ENCODE assay signal across 9 mouse cellular contexts in the genomic region with DNA sequence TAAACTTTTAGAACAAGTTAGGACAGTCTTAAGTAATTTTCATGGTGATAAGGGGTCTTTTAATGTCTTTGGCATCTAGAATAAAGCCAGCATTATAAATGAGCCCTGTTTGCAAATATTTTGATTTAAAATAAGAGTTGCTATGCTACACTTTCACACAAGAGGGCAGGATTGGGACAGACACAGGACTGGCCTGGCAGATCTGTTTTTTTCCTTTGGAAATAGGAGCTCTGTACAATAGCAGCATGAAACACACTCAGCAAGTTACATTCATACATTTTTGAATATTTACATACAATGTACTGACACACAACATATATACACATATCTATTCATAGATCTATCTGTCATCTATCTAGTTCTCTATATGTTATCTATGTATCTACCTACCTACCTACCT. TPM values are rescaled to one million over a fixed set of nuclear protein-coding genes. Genes with fewer than 3 reads are reported as not detected.
DNase-seq lines count a peak whose midpoint lies in the region; ATAC-seq and TF ChIP-seq lines count a peak whose summit lies in the region.
"Had no signal": no experiment of that assay in that cellular context is flagged by ENCODE, and none has a peak within 500 bp of the region (broad histone marks: within the 10 kb centered on the region; RNA-seq: fewer than 3 reads in every experiment).

No protein-coding gene starts in this region.

- H3K9me3 ChIP-seq in midbrain, embryonic 16.5 days (replicated peaks; ENCODE audit: control insufficient read depth, low read length, poor library complexity, severe bottlenecking), result no peaks in the 10 kb centered on the region
- no peaks in the 10 kb centered on the region for H3K9me3 ChIP-seq in intestine, embryonic 16.5 days (ENCODE audit: control insufficient read depth, low read length)
- H3K9me3 ChIP-seq: limb, embryonic 12.5 days had no signal

- intact Hi-C loops in gastrocnemius, postnatal 14 days (cut with DNase I; ENCODE audit: low total_unique reads), result no loop called here

- peak; percentile 79 for TF ChIP-seq CTCF in layer of hippocampus, adult 2 months (conservative IDR thresholded peaks at IDR 0.05)
- peak; percentile 53 for TF ChIP-seq CTCF in cortical plate, adult 2 months (IDR thresholded peaks at IDR 0.05; ENCODE audit: extremely low read depth, insufficient read depth, low read length)

- peak in 1 of 2 experiments; percentile 27 for DNase-seq in layer of hippocampus, adult 2 months (ENCODE audit: low spot score in 2 of 2)
- DNase-seq in layer of hippocampus, adult 9-11 months, result no peak
- peak; percentile 6 for DNase-seq in MN1 (ENCODE audit: low spot score)
- DNase-seq in gastrocnemius, postnatal 14 days, result no peak
- DNase-seq: thymus, adult 18-20 months had no signal

- no peak overlapping the region for H3K9ac ChIP-seq in midbrain, embryonic 16.5 days (ENCODE audit: low read depth, low read length)
- no peak overlapping the region for H3K9ac ChIP-seq in intestine, embryonic 16.5 days (ENCODE audit: low read depth, low read length)
- H3K9ac ChIP-seq: limb, embryonic 12.5 days had no signal

- H3K27ac ChIP-seq in layer of hippocampus, adult 2 months, result no peak overlapping the region
- no peak overlapping the region for H3K27ac ChIP-seq in cortical plate, adult 2 months (ENCODE audit: insufficient read depth, low read length)
- no peak overlapping the region for H3K27ac ChIP-seq in midbrain, embryonic 16.5 days (ENCODE audit: low read length)
- no peak overlapping the region for H3K27ac ChIP-seq in intestine, embryonic 16.5 days (ENCODE audit: low read length)
- H3K27ac ChIP-seq: limb, embryonic 12.5 days had no signal

- no peak overlapping the region for H3K4me3 ChIP-seq in layer of hippocampus, adult 2 months
- no peak overlapping the region for H3K4me3 ChIP-seq in cortical plate, adult 2 months (ENCODE audit: insufficient read depth, low read length)
- H3K4me3 ChIP-seq in midbrain, embryonic 16.5 days (ENCODE audit: low read depth, low read length), result no peak overlapping the region
- H3K4me3 ChIP-seq in intestine, embryonic 16.5 days (ENCODE audit: low read length), result no peak overlapping the region
- H3K4me3 ChIP-seq: limb, embryonic 12.5 days had no signal

- H3K4me2 ChIP-seq in midbrain, embryonic 16.5 days (ENCODE audit: low read length), result no peak overlapping the region
- no peak overlapping the region for H3K4me2 ChIP-seq in intestine, embryonic 16.5 days (ENCODE audit: low read depth, low read length)
- H3K4me2 ChIP-seq: limb, embryonic 12.5 days had no signal

- no peak for TF ChIP-seq POLR2A in cortical plate, adult 2 months (IDR thresholded peaks at IDR 0.05; ENCODE audit: extremely low read depth, insufficient read depth, low read length)

- no peaks in the 10 kb centered on the region for H3K27me3 ChIP-seq in midbrain, embryonic 16.5 days (ENCODE audit: control insufficient read depth, insufficient read depth, low read depth, low read length)
- no peaks in the 10 kb centered on the region; the same call in 1 of the 2 replicates for H3K27me3 ChIP-seq in intestine, embryonic 16.5 days (replicated peaks; ENCODE audit: control insufficient read depth, insufficient read depth, low read length)
- H3K27me3 ChIP-seq: limb, embryonic 12.5 days had no signal

- ATAC-seq in midbrain, embryonic 16.5 days, result peak; percentile 75; the same call in 1 of the 2 replicates
- no peak for ATAC-seq in intestine, embryonic 16.5 days

- H3K4me1 ChIP-seq in cortical plate, adult 2 months (ENCODE audit: control insufficient read depth, insufficient read depth, low read length), result no peaks in the 10 kb centered on the region
- H3K4me1 ChIP-seq in midbrain, embryonic 16.5 days (ENCODE audit: control insufficient read depth, insufficient read depth, low read length), result no peaks in the 10 kb centered on the region
- no peaks in the 10 kb centered on the region for H3K4me1 ChIP-seq in intestine, embryonic 16.5 days (ENCODE audit: control insufficient read depth, insufficient read depth, low read length)
- H3K4me1 ChIP-seq: limb, embryonic 12.5 days had no signal

- H3K36me3 ChIP-seq in midbrain, embryonic 16.5 days (ENCODE audit: control insufficient read depth, insufficient read depth, low read length), result no peaks in the 10 kb centered on the region
- no peaks in the 10 kb centered on the region for H3K36me3 ChIP-seq in intestine, embryonic 16.5 days (ENCODE audit: control insufficient read depth, insufficient read depth, low read length)
- H3K36me3 ChIP-seq: limb, embryonic 12.5 days had no signal

RNA-seq across cellular contexts. Expression of a gene that starts 8.9 kb away (rescaled TPM):
- total RNA-seq in layer of hippocampus, adult 2 months (2021), result 10 to 100 TPM; 17.4 to 17.8 TPM
- polyA plus RNA-seq in cortical plate, adult 2 months (2012; rRNA removed), result 25.0 and 26.5 TPM in 2 replicates
- polyA plus RNA-seq in midbrain, embryonic 16.5 days (2015; fragmentation: Nextera tagmentation; extraction: Ambion mirVana), result 27.1 and 32.9 TPM in 2 replicates
- 1 to 10 TPM; 6.8 to 6.9 TPM for total RNA-seq in gastrocnemius, postnatal 14 days (2021)
- 35.7 and 35.8 TPM in 2 replicates for polyA plus RNA-seq in intestine, embryonic 16.5 days (2015; fragmentation: Nextera tagmentation; extraction: Ambion mirVana)

RNA-seq across cellular contexts. Expression of a gene that starts 44.3 kb away (rescaled TPM):
- total RNA-seq in layer of hippocampus, adult 2 months (2021), result 10 to 100 TPM; 24.3 to 24.4 TPM
- polyA plus RNA-seq in cortical plate, adult 2 months (2012; rRNA removed), result 34.7 and 41.5 TPM in 2 replicates
- 52.1 and 53.1 TPM in 2 replicates for polyA plus RNA-seq in midbrain, embryonic 16.5 days (2015; fragmentation: Nextera tagmentation; extraction: Ambion mirVana)
- 10 to 100 TPM; 14.8 to 17.9 TPM for total RNA-seq in gastrocnemius, postnatal 14 days (2021)
- 33.1 and 35.3 TPM in 2 replicates for polyA plus RNA-seq in intestine, embryonic 16.5 days (2015; fragmentation: Nextera tagmentation; extraction: Ambion mirVana)

RNA-seq across cellular contexts. Expression of a gene that starts 58.6 kb away (rescaled TPM):
- total RNA-seq in layer of hippocampus, adult 2 months (2021), result not detected
- polyA plus RNA-seq in cortical plate, adult 2 months (2012; rRNA removed), result 0.08 and 0.25 TPM in 2 replicates
- not detected in 2 replicates for polyA plus RNA-seq in midbrain, embryonic 16.5 days (2015; fragmentation: Nextera tagmentation; extraction: Ambion mirVana)
- 10 to 100 TPM; 96.6 to 98.7 TPM for total RNA-seq in gastrocnemius, postnatal 14 days (2021)
- polyA plus RNA-seq in intestine, embryonic 16.5 days (2015; fragmentation: Nextera tagmentation; extraction: Ambion mirVana), result not detected in 2 replicates
